Mouse (Mus musculus) mouse trophoblast stem cell (cell line): ENCODE data around the gene Clybl.

ENCODE experiments used
- in situ Hi-C, 2 experiments: fragments of 300-500 bp; cut with MseI, MboI; formaldehyde crosslinking; loops; 2 replicates in 1 of 2; 3 replicates in 1 of 2; pipeline ENCODE4 v1.15.1; 2025

Clybl gene

GRCm38 (mm10) chr14:122300261-122300660, 118.8 kb downstream of the Clybl start:
- in situ Hi-C loops = no loop called here

GRCm38 (mm10) chr14:122303821-122304220, 122.3 kb downstream of the Clybl start:
- in situ Hi-C loops = no loop called here

GRCm38 (mm10) chr14:122305132-122305531, 123.6 kb downstream of the Clybl start:
- in situ Hi-C loops = no loop called here

GRCm38 (mm10) chr14:122312415-122312814, 130.9 kb downstream of the Clybl start:
- in situ Hi-C loops = no loop called here

- in situ Hi-C loops = no loop called here
These were observed 131.8 kb downstream of the Clybl start for GRCm38 (mm10) chr14:122313328-122313727.

- in situ Hi-C loops = no loop called here
These were observed 134.2 kb downstream of the Clybl start for GRCm38 (mm10) chr14:122315743-122316142.

- in situ Hi-C loops = no loop called here
These were observed 140.6 kb downstream of the Clybl start for GRCm38 (mm10) chr14:122322136-122322535.

GRCm38 (mm10) chr14:122323838-122324458, 142.4 kb downstream of the Clybl start:
- in situ Hi-C loops = no loop called here

- in situ Hi-C loops = no loop called here
These were observed 148.6 kb downstream of the Clybl start for GRCm38 (mm10) chr14:122330136-122330535.

GRCm38 (mm10) chr14:122330716-122331115, 149.2 kb downstream of the Clybl start:
- in situ Hi-C loops = no loop called here

GRCm38 (mm10) chr14:122331635-122332460, 150.3 kb downstream of the Clybl start:
- in situ Hi-C loops = no loop called here

- in situ Hi-C loops = no loop called here
These were observed 155.5 kb downstream of the Clybl start for GRCm38 (mm10) chr14:122336957-122337356.

- in situ Hi-C loops = no loop called here
These were observed 157.3 kb downstream of the Clybl start for GRCm38 (mm10) chr14:122338784-122339183.

- in situ Hi-C loops = no loop called here
These were observed 158.6 kb downstream of the Clybl start for GRCm38 (mm10) chr14:122340141-122340540.

GRCm38 (mm10) chr14:122341591-122342360, 160.3 kb downstream of the Clybl start:
- in situ Hi-C loops = no loop called here

GRCm38 (mm10) chr14:122344272-122345224, 163.0 kb downstream of the Clybl start:
- in situ Hi-C loops = no loop called here

- in situ Hi-C loops = no loop called here
These were observed 166.6 kb downstream of the Clybl start for GRCm38 (mm10) chr14:122348069-122348468.

- in situ Hi-C loops = no loop called here
These were observed 167.8 kb downstream of the Clybl start for GRCm38 (mm10) chr14:122349326-122349725.

- in situ Hi-C loops = no loop called here
These were observed 168.3 kb downstream of the Clybl start for GRCm38 (mm10) chr14:122349761-122350160.

- in situ Hi-C loops = no loop called here
These were observed 169.3 kb downstream of the Clybl start for GRCm38 (mm10) chr14:122350766-122351165.

- in situ Hi-C loops = no loop called here
These were observed 175.8 kb downstream of the Clybl start for GRCm38 (mm10) chr14:122357316-122357715.
